Mouse (Mus musculus): ENCODE measurements at regions not wholly inside any gene's neighbourhood (a gene's known extent, or its start where the extent isn't known, plus 50 kb on each side); places are given as distances from the start of the nearest gene placed in this dataset.
"Not testable (repeated sequence)": the region's sequence is repeated elsewhere in the genome, so short reads cannot be mapped to it uniquely, and the experiment has no call there.

DNA sequence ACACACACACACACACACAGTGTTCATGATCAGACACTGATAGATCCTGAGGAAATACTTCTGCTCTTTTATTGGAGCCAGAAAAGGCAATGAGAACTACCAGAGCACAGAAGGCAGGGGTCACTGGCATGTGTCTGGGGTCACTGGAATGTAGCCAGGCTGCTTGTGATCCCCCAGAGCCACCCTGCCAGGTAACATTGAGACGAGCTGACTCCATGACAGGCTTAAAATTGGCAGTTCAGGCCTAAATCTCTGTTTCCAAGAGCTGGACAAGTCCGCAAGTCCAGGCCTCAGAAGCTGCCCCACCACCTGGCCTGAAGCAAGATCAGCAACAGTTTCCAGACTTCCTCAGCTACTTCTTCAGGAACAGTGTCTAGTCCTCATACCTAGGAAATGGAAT lies 390.4 kb upstream of the Stxbp6 start:
- H3K27ac ChIP-seq, result no peak overlapping the region
- 82% methylated on average over 2 of the region's 2 CpGs for WGBS
- no peaks in the 10 kb centered on the region for H3K36me3 ChIP-seq
- H3K4me3 ChIP-seq, result no peak overlapping the region
- no peaks in the 10 kb centered on the region for H3K27me3 ChIP-seq (ENCODE audit: insufficient read depth, poor library complexity, severe bottlenecking)
- DNase-seq (ENCODE audit: low spot score), result no peak
- H3K9me3 ChIP-seq, result no peaks in the 10 kb centered on the region
- no peaks in the 10 kb centered on the region for H3K4me1 ChIP-seq

DNA sequence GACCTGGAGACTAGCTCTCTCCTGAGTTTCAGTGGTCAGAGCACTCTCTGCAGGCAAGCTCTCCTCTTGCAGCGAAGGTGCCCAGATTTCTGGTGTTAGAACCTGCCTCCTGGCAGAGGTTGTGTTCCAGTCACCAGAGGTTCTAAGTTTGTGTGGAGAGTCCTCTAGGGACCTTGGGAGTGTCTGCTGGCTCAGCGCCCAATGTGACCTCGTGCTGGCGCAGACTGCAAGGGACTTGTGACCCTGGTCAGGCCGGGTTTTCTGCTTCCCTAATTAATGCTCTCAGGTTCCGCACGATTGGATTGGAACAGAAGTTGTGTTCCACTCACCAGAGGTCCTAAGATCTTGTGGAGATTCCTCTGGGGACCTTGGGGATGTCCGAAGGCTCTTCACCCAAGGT lies 384.2 kb upstream of the Stxbp6 start:
- H3K9me3 ChIP-seq; H3K27ac ChIP-seq; H3K4me1 ChIP-seq; DNase-seq (ENCODE audit: low spot score); H3K4me3 ChIP-seq; H3K36me3 ChIP-seq; H3K27me3 ChIP-seq (ENCODE audit: insufficient read depth, poor library complexity, severe bottlenecking): not testable (repeated sequence)
- WGBS, result 86% methylated on average over 8 of the region's 8 CpGs

DNA sequence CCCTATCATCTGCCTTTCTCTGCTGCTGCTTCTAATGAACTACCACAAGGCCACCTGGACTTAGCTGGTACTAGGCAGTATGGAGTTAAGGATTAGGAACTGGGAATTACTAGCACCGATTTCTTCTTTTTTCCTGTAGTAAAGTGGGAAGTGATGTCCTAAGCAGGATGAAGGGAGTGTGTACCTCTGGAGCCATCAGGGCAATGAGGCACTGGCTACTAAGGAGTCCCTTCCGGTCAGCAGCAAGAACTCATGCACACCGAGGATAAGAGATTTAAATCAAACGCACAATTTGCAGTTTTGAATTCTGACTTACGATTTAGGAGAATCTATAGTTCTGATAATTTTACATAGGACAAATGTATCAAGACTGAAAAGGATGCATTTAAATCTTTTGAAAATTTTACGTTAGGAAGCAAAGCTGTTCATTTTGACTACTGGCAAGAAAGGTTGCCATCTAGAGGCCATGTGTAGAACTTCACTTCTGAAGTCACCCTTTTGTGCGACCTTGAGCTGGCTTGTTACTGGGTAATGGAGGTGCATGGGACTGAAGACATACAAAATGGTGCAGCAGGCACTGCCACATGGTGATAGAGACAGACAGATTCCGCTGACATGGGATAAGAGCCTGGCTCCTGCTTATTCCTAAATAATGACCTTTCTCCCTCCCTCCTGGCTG lies 369.1 kb upstream of the Stxbp6 start:
- no peaks in the 10 kb centered on the region for H3K36me3 ChIP-seq
- 53% methylated on average over 8 of the region's 8 CpGs for WGBS
- no peaks in the 10 kb centered on the region for H3K4me1 ChIP-seq
- H3K27me3 ChIP-seq (ENCODE audit: insufficient read depth, poor library complexity, severe bottlenecking), result no peaks in the 10 kb centered on the region
- no peak overlapping the region for H3K4me3 ChIP-seq
- no peaks in the 10 kb centered on the region for H3K9me3 ChIP-seq
- no peak overlapping the region for H3K27ac ChIP-seq
- DNase-seq (ENCODE audit: low spot score), result no peak

DNA sequence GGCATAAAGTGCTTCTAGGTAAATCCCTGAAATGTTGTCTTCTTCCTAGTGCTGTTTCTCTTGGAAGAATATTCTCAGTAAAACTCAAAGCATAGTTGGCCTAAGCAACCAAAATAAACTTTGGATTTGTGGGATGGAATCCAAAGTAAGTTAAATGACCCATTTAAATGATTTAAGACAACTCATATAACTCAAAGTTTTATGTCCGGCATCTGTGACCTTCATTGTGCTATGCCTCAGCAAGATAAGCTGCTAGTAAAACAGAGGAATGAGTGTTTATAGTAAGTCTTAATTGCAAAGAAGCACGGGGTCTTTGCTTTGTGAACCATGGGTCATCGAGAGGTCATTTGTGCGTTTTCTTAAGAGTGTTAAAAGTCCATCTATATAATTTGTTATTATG lies 368.0 kb upstream of the Stxbp6 start:
- WGBS, result 69% methylated on average over 4 of the region's 4 CpGs
- DNase-seq (ENCODE audit: low spot score), result no peak

DNA sequence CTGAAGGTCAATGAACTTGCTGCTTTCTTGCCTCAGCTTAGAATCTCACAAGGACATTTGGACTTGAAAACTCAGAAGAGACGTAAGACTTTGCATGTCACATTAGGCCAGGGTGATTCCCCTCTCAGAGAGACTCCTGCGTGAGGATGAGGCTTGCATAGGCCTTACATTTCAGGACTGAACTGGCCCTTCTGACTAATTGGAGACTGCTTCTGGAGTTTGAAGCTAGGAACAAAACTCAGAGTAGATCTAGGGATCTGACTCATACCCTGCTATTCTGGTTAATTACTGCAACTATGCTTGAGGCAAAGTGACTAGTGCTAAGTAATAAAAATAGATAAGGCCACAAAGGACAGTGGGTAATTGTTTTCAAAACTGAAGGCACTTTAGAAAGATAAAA lies 365.2 kb upstream of the Stxbp6 start:
- Histone ChIP-seq H3K36me3 (no peaks in the 10 kb centered on the region), H3K4me3 (no peak overlapping the region), H3K4me1 (no peaks in the 10 kb centered on the region), H3K27ac (no peak overlapping the region), H3K27me3 (ENCODE audit: insufficient read depth, poor library complexity, severe bottlenecking) (no peaks in the 10 kb centered on the region), H3K9me3 (no peaks in the 10 kb centered on the region)
- 79% methylated on average over 2 of the region's 2 CpGs for WGBS
- no peak for DNase-seq (ENCODE audit: low spot score)

More for the DNA sequence above, 368.0 kb upstream of the Stxbp6 start:
- no peak overlapping the region for H3K27ac ChIP-seq
- no peaks in the 10 kb centered on the region for H3K4me1 ChIP-seq
- no peak overlapping the region for H3K4me3 ChIP-seq
- H3K36me3 ChIP-seq, result no peaks in the 10 kb centered on the region
- H3K9me3 ChIP-seq, result no peaks in the 10 kb centered on the region
- no peaks in the 10 kb centered on the region for H3K27me3 ChIP-seq (ENCODE audit: insufficient read depth, poor library complexity, severe bottlenecking)

DNA sequence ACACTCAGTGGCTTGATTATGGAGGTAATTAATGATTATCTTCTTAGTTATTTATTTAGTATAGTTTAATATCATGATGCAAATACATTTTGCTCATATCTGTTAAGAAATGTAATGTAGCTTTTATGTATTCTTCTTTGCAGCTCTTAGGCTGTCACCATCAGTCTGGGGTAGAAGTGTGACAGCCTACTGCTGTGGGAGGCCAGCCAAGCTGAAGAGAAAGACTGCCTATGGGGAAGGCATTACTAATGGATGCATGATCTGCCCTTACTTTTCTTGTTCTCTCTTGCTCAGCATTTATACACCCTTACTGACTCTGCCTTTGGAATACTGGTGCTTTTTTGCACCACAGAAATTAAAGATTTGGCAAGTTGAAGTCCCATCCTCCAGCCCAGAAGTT lies 362.8 kb upstream of the Stxbp6 start:
- no peaks in the 10 kb centered on the region for H3K27me3 ChIP-seq (ENCODE audit: insufficient read depth, poor library complexity, severe bottlenecking)
- H3K4me1 ChIP-seq, result no peaks in the 10 kb centered on the region
- no peaks in the 10 kb centered on the region for H3K9me3 ChIP-seq
- no peak overlapping the region for H3K4me3 ChIP-seq
- H3K36me3 ChIP-seq, result no peaks in the 10 kb centered on the region
- no peak overlapping the region for H3K27ac ChIP-seq
- no peak for DNase-seq (ENCODE audit: low spot score)

DNA sequence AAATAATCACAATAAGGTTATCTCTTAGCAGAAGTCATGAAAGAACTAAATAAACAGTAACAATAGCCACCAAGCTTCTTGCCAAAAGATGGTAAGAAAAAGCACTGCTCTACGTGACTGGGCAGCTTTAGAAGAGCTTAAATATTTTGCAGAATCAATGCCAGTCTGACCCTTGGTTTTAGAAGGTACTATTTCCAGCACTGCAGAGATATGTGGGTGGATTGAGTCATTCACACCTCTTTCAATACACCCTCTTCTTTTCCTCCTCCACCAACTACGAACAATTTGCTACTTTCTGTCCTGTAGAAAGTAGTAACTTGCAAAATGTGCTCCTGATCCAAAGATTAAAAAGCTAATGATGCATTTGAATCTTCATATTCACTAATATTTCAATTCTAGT lies 324.9 kb upstream of the Stxbp6 start:
- 49% methylated on average over 2 of the region's 2 CpGs for WGBS
- H3K27me3 ChIP-seq (ENCODE audit: insufficient read depth, poor library complexity, severe bottlenecking), result no peaks in the 10 kb centered on the region

DNA sequence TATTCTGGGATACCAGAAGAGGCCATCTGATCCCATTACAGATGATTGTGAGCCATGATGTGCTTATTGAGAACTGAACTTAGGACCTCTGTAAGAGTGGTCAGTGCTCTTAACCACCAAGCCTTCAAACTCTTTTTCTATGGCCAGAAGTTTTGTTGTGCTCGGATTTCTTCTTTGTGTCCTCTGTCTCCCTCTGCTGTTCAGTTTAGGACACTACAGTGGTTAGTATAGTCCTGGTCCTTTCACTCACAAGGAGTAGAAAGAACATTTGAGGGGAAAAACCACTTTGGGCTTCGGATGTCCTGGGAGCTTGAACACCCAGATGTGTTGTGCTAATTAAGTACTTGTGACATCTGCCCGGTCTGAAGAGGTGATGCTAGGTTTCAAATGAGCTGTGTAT lies 310.4 kb upstream of the Stxbp6 start:
- Histone ChIP-seq H3K9me3 (peaks cover 4% of the 10 kb centered on the region), H3K4me1 (no peaks in the 10 kb centered on the region), H3K27me3 (ENCODE audit: insufficient read depth, poor library complexity, severe bottlenecking) (no peaks in the 10 kb centered on the region), H3K4me3 (no peak overlapping the region), H3K36me3 (no peaks in the 10 kb centered on the region), H3K27ac (no peak overlapping the region)
- 49% methylated on average over 3 of the region's 3 CpGs for WGBS
- no peak for DNase-seq (ENCODE audit: low spot score)

More for the DNA sequence above, 324.9 kb upstream of the Stxbp6 start:
- Histone ChIP-seq H3K27ac (no peak overlapping the region), H3K36me3 (no peaks in the 10 kb centered on the region), H3K4me3 (no peak overlapping the region), H3K9me3 (no peaks in the 10 kb centered on the region), H3K4me1 (no peaks in the 10 kb centered on the region)
- no peak for DNase-seq (ENCODE audit: low spot score)

Data from heart, embryonic 10.5 days (tissue).